Mouse (Mus musculus): Measurements from ENCODE around the gene Myh14. TPM values are rescaled to one million over a fixed set of nuclear protein-coding genes. Genes with fewer than 3 reads are reported as not detected.
A peak's percentile ranks its signal among the peaks of the same experiment; 100 is the strongest.

The Myh14 gene
- polyA plus RNA-seq, 1 experiment = 56.2 TPM

DNA sequence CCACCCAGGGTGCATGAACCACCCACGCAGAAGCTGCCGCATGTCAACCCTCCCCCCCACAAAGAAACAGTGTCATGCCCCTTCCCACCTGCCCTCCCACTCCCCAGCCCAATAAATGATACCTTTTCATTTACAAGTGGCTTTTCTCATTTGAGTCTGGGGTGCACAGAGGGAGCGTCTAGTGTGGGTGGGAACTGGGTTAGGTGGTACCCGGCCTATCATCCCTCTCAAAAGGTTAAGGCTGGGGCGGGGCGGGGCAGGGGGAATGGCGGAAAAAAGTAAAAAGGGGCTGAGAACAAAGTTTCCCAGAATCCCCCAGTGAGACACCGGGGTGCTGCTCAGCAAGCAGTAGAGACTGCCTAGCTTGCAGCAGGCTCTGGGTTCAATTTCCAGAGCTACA is 66.0 kb downstream of the Myh14 start:
- peak in 1 of 2 experiments; percentile 31 for DNase-seq
- Histone ChIP-seq H3K27ac (ENCODE audit: insufficient read depth, low read length) (no peak overlapping the region), H3K27me3 (ENCODE audit: control insufficient read depth, insufficient read depth, low read length) (no peaks in the 10 kb centered on the region), H3K4me1 (ENCODE audit: control insufficient read depth, insufficient read depth, low read length) (peaks cover 51% of the 10 kb centered on the region), H3K4me3 (replicated peaks; ENCODE audit: insufficient read depth, low read depth, low read length) (no peak overlapping the region)
- no peak for TF ChIP-seq CTCF (IDR thresholded peaks at IDR 0.05; ENCODE audit: borderline replicate concordance, insufficient read depth, low read depth, low read length)
- no peak for TF ChIP-seq POLR2A (IDR thresholded peaks at IDR 0.05; ENCODE audit: borderline replicate concordance, insufficient read depth, low read length)
- 6% methylated on average over 8 of the region's 8 CpGs for WGBS

DNA sequence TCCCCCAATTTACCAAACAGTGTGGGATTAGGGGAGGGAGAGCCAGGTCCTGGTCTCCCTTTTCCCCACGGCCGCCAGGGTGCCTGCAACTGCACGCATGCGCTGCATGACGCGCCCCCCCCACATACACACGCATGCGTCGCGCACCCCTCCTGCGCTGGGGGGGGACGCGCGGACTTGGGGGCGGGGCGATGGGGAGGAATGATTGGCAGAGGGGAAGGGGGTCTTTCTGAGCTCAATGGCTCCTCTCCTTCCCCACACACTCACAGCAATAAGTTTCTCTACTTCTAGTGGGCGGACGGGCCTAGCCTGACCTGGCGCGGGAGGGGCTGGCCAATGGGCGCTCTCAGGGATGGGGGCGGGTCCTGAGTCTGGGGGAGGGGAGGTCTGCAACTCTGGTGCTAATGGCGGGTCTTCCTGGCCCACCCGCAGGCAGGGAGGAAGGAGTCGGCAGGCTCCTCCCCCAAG is 66.5 kb downstream of the Myh14 start:
- peak; percentile 70 for DNase-seq
- no peak overlapping the region for H3K4me3 ChIP-seq (replicated peaks; ENCODE audit: insufficient read depth, low read depth, low read length)
- peak overlapping the region; percentile 12; the same call in 1 of the 2 replicates for H3K27ac ChIP-seq (ENCODE audit: insufficient read depth, low read length)
- peaks cover 55% of the 10 kb centered on the region for H3K4me1 ChIP-seq (ENCODE audit: control insufficient read depth, insufficient read depth, low read length)
- TF ChIP-seq CTCF (IDR thresholded peaks at IDR 0.05; ENCODE audit: borderline replicate concordance, insufficient read depth, low read depth, low read length) (peak; percentile 50; the same call in 1 of the 2 replicates), POLR2A (IDR thresholded peaks at IDR 0.05; ENCODE audit: borderline replicate concordance, insufficient read depth, low read length) (0 out of 2 replicates have a peak, but pooled peaks have one; percentile 52)
- 2% methylated on average over 24 of the region's 25 CpGs for WGBS
- H3K27me3 ChIP-seq (ENCODE audit: control insufficient read depth, insufficient read depth, low read length) = no peaks in the 10 kb centered on the region

DNA sequence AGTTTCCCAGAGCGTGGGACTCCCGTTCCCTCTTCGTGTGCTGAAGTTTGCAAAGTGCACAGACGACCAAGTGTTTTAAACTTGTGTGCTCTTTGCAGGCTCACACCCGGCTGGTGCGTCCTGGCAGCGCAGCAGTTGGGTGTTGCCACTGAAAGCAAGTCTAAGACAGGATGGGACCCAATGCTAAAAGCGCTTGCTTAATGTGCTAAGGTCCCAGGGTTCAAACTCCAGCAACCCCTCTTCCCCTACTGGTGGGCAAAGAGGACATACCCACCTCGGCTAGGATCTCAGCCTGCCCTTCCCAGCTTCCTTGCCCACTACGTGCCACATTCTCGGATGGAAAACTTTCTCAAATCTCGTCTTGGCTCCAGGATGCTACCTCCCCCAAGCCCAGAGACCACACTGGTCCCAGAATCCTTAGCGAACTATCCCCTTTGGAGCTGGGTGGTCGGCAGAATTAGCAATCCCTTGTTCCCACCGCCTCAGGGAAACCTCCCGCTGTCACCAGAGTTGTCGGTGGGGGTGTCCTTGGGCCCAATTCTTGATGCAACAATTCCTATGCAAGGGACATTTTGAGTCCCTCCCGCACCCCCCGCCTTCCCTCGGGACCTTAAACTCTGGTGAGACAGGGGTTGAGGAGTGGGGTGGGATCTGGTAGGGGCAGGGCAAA is 67.3 kb downstream of the Myh14 start:
- H3K4me1 ChIP-seq (ENCODE audit: control insufficient read depth, insufficient read depth, low read length) = peaks cover 57% of the 10 kb centered on the region
- peak; percentile 41 to 57 for DNase-seq
- peak overlapping the region; percentile 32 for H3K27ac ChIP-seq (ENCODE audit: insufficient read depth, low read length)
- 11% methylated on average over 20 of the region's 20 CpGs for WGBS
- H3K4me3 ChIP-seq (replicated peaks; ENCODE audit: insufficient read depth, low read depth, low read length) = no peak overlapping the region
- TF ChIP-seq POLR2A (IDR thresholded peaks at IDR 0.05; ENCODE audit: borderline replicate concordance, insufficient read depth, low read length) = 0 out of 2 replicates have a peak, but pooled peaks have one; percentile 12
- TF ChIP-seq CTCF (IDR thresholded peaks at IDR 0.05; ENCODE audit: borderline replicate concordance, insufficient read depth, low read depth, low read length) = no peak
- H3K27me3 ChIP-seq (ENCODE audit: control insufficient read depth, insufficient read depth, low read length) = no peaks in the 10 kb centered on the region

DNA sequence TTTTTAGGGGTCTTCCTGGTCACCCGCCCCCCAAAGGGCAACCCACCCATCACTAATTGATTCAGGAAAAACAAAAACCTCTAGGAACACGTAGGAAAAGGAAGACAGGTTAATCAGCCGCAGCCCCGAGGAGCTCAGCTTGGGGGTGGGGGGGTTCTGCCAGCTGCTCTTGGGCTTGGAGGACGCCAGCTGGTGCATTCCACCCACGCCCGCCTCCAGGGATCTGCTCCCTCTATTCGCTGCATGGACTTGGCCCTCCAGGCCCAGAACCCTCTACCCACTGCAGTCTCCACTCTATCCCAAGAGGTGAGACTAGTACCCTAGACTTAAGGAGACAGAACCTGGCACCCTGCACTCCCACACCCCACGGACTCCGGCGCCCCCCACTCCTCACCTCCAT is 68.2 kb downstream of the Myh14 start:
- WGBS = 5% methylated on average over 11 of the region's 11 CpGs
- TF ChIP-seq POLR2A (IDR thresholded peaks at IDR 0.05; ENCODE audit: borderline replicate concordance, insufficient read depth, low read length) (0 out of 2 replicates have a peak, but pooled peaks have one; percentile 7), CTCF (IDR thresholded peaks at IDR 0.05; ENCODE audit: borderline replicate concordance, insufficient read depth, low read depth, low read length) (no peak)
- no peak overlapping the region for H3K4me3 ChIP-seq (replicated peaks; ENCODE audit: insufficient read depth, low read depth, low read length)
- peak; percentile 81 to 85 for DNase-seq
- H3K27ac ChIP-seq (ENCODE audit: insufficient read depth, low read length) = peak overlapping the region; percentile 91
- H3K27me3 ChIP-seq (ENCODE audit: control insufficient read depth, insufficient read depth, low read length) = no peaks in the 10 kb centered on the region
- peaks cover 66% of the 10 kb centered on the region for H3K4me1 ChIP-seq (ENCODE audit: control insufficient read depth, insufficient read depth, low read length)

DNA sequence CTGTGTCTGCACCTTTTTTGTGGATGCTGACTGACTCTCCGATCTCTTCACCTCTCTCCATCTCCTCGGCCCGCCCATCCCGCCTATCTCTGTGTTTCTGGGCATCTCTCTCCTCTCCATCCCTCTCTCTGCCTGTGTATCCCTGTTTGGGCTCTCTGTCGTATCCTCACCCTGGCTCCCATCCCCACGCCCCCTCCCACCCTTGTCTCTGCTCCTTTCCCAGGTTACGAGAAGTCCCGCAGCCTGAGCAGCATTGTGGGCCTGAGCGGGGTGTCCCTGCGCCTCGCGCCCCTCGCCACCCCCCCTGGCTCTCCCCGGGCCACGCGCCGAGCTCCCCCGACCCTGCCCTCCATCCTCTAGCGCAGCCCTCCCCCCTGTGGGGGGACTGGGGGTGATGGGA is 69.0 kb downstream of the Myh14 start:
- DNase-seq = peak in 1 of 2 experiments; percentile 50
- no peak overlapping the region for H3K4me3 ChIP-seq (replicated peaks; ENCODE audit: insufficient read depth, low read depth, low read length)
- TF ChIP-seq POLR2A (IDR thresholded peaks at IDR 0.05; ENCODE audit: borderline replicate concordance, insufficient read depth, low read length) = no peak
- no peak for TF ChIP-seq CTCF (IDR thresholded peaks at IDR 0.05; ENCODE audit: borderline replicate concordance, insufficient read depth, low read depth, low read length)
- no peak overlapping the region for H3K27ac ChIP-seq (ENCODE audit: insufficient read depth, low read length)
- peaks cover 68% of the 10 kb centered on the region for H3K4me1 ChIP-seq (ENCODE audit: control insufficient read depth, insufficient read depth, low read length)
- WGBS = 21% methylated on average over 19 of the region's 19 CpGs
- H3K27me3 ChIP-seq (ENCODE audit: control insufficient read depth, insufficient read depth, low read length) = no peaks in the 10 kb centered on the region

- peak in 1 of 2 experiments; percentile 20 for DNase-seq
- Histone ChIP-seq H3K4me3 (replicated peaks; ENCODE audit: insufficient read depth, low read depth, low read length) (no peak overlapping the region), H3K27me3 (ENCODE audit: control insufficient read depth, insufficient read depth, low read length) (no peaks in the 10 kb centered on the region), H3K4me1 (ENCODE audit: control insufficient read depth, insufficient read depth, low read length) (peaks cover 69% of the 10 kb centered on the region), H3K27ac (ENCODE audit: insufficient read depth, low read length) (no peak overlapping the region; the same call in 1 of the 2 replicates)
- 77% methylated on average over 10 of the region's 10 CpGs for WGBS
- no peak for TF ChIP-seq CTCF (IDR thresholded peaks at IDR 0.05; ENCODE audit: borderline replicate concordance, insufficient read depth, low read depth, low read length)
- no peak for TF ChIP-seq POLR2A (IDR thresholded peaks at IDR 0.05; ENCODE audit: borderline replicate concordance, insufficient read depth, low read length)
Observed at GRCm38 (mm10) chr7:44600691-44601262, 69.9 kb downstream of the Myh14 start.

GRCm38 (mm10) chr7:44598336-44598735 is 72.3 kb downstream of the Myh14 start:
- peak in 1 of 2 experiments; percentile 43 for DNase-seq
- TF ChIP-seq CTCF (IDR thresholded peaks at IDR 0.05; ENCODE audit: borderline replicate concordance, insufficient read depth, low read depth, low read length) = no peak
- TF ChIP-seq POLR2A (IDR thresholded peaks at IDR 0.05; ENCODE audit: borderline replicate concordance, insufficient read depth, low read length) = no peak
- Histone ChIP-seq H3K27ac (ENCODE audit: insufficient read depth, low read length) (no peak overlapping the region), H3K4me3 (replicated peaks; ENCODE audit: insufficient read depth, low read depth, low read length) (no peak overlapping the region), H3K4me1 (ENCODE audit: control insufficient read depth, insufficient read depth, low read length) (peaks cover 73% of the 10 kb centered on the region), H3K27me3 (ENCODE audit: control insufficient read depth, insufficient read depth, low read length) (no peaks in the 10 kb centered on the region)
- WGBS = 79% methylated on average over 12 of the region's 12 CpGs
